Mouse (Mus musculus) E14TG2a.4 (cell line): ENCODE measurements around the gene Slc17a7.

Experiments
- H3K27me3 ChIP-seq: 2 replicates; pipeline ENCODE4 v1.6.1; 2014; ENCODE audit warnings: low read length, control low read depth; ENCODE audit not compliant: insufficient read depth
- H3K36me3 ChIP-seq: 2 replicates; pipeline ENCODE4 v1.6.1; 2014; ENCODE audit warnings: low read length, control low read depth; ENCODE audit not compliant: insufficient read depth
- H3K4me1 ChIP-seq: replicated peaks from 2 replicates; pipeline ENCODE4 v1.6.1; 2014; ENCODE audit warnings: low read depth, low read length, control low read depth
- H3K4me3 ChIP-seq: replicated peaks from 2 replicates; pipeline ENCODE4 v1.5.1; 2014; ENCODE audit warnings: mild to moderate bottlenecking, low read length
- H3K9me3 ChIP-seq: 2 replicates; pipeline ENCODE4 v1.6.1; 2014; ENCODE audit warnings: low read length, control low read depth
- CTCF ChIP-seq: conservative IDR thresholded peaks from 2 replicates; pipeline ENCODE4 v1.5.1; 2014; ENCODE audit warnings: low read length
- NANOG ChIP-seq: IDR thresholded peaks from 2 replicates; pipeline ENCODE4 v1.6.1; 2014; ENCODE audit warnings: borderline replicate concordance, low read length, mixed read lengths
- POU5F1 ChIP-seq: IDR thresholded peaks from 2 replicates; pipeline ENCODE4 v1.6.1; 2014; ENCODE audit warnings: low read length, borderline replicate concordance

Gene Slc17a7

GRCm38 (mm10) chr7:45163735-45164490 lies at the start of gene Slc17a7:
Gene Slc17a7 (plus strand): TSS chr7:45163949.
- Histone ChIP-seq H3K4me3 (peak within 1 kb of the TSS; percentile 86), H3K9me3 (no peaks in the 10 kb centered on the region), H3K4me1 (peaks cover 66% of the 10 kb centered on the region), H3K27me3 (peaks cover 58% of the 10 kb centered on the region), H3K36me3 (peaks cover 21% of the 10 kb centered on the region)
- TF ChIP-seq POU5F1 (no peak), NANOG (no peak), CTCF (no peak)

DNA sequence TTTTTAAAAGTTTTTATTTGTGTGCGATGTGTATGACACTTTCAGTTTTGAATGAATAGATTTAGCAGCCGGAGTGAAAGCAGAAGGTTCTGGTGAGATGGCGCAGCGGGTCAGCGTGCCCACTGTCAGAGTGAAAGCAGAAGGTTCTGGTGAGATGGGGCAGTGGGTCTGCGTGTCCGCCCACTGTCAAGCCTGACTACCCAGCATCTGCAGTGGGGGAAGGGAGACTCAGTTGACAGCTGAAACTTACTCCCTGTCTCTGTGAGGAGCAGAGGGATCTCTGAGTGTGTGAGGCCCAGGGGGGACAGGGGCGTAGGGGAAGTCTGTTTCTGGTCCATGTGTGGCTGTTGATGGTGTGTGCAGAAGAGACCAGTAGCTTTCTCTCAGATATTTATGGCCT lies 46.2 kb upstream of the Slc17a7 start:
- Histone ChIP-seq H3K4me1 (peaks cover 86% of the 10 kb centered on the region), H3K36me3 (peaks cover 51% of the 10 kb centered on the region), H3K9me3 (no peaks in the 10 kb centered on the region), H3K27me3 (no peaks in the 10 kb centered on the region), H3K4me3 (no peak overlapping the region)
- TF ChIP-seq NANOG (no peak), POU5F1 (no peak), CTCF (no peak)

DNA sequence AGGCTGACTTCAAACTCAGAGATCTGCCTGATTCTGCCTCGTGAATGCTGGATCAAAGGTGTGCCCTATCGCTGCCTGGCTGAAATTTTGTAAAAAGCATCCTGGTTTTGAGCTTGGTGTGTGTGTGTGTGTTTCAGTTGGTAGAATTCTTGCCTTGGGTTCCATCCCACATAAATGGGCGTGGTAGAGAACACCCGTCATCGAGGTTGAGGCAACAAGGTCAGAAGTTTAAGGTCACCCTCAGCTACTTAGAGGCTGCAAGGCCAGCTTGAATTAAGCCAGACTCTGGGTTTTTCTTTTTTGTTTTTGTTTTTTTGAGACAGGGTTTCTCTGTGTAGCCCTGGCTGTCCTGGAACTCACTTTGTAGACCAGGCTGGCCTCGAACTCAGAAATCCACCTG lies 45.4 kb upstream of the Slc17a7 start:
- Histone ChIP-seq H3K9me3 (no peaks in the 10 kb centered on the region), H3K36me3 (peaks cover 58% of the 10 kb centered on the region)
- no peak for TF ChIP-seq CTCF
- no peak for TF ChIP-seq NANOG
- TF ChIP-seq POU5F1: no peak

DNA sequence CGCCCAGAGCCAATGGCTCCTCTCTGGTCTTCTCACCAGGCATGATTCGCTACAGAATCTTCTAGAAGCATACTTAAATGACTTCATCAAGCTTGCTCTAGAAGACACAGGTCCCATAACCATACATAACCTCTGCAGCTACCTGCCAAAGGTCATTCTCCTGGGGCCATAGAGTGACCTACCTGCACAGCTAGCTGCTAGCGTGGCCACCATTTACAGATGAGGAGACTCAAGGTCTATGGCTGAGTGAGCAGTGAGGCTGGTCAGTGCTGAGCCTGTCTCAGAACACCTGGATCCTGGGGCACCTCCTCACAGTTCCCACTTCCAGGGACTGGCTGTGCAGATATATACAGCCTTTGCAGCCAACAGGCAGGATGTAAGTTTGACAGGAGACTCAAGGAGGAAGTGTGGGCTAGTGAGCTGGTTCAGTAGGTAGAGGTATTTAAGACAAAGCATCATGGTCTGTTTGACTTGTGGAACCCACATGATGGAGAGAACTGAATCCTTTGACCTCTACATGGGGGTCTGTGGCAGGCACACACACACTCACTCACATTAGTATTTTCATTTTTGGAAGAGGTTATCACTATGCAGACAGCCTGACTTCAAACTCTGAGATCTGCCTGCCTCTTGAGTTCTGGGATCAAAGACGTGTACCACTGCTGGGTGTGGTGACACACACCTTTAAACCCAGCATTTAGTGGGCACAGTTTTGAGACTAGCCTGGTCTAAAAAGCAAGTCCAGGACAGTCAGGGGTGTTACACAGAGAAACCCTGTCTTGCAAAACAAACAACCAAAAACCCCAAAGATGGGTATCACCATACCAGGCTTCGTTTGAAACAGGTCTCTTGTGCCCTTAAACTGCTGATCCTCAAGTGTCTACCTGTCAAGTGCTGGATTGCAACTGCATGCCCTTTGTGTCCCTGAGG lies 43.7 kb upstream of the Slc17a7 start:
- Histone ChIP-seq H3K4me1 (peaks cover 65% of the 10 kb centered on the region), H3K36me3 (peaks cover 62% of the 10 kb centered on the region), H3K4me3 (no peak overlapping the region; the same call in 1 of the 2 replicates), H3K27me3 (no peaks in the 10 kb centered on the region), H3K9me3 (no peaks in the 10 kb centered on the region)
- no peak for TF ChIP-seq POU5F1
- no peak for TF ChIP-seq CTCF
- TF ChIP-seq NANOG: no peak

More for the DNA sequence above, 45.4 kb upstream of the Slc17a7 start:
- Histone ChIP-seq H3K27me3 (no peaks in the 10 kb centered on the region), H3K4me3 (no peak overlapping the region), H3K4me1 (peaks cover 80% of the 10 kb centered on the region)

DNA sequence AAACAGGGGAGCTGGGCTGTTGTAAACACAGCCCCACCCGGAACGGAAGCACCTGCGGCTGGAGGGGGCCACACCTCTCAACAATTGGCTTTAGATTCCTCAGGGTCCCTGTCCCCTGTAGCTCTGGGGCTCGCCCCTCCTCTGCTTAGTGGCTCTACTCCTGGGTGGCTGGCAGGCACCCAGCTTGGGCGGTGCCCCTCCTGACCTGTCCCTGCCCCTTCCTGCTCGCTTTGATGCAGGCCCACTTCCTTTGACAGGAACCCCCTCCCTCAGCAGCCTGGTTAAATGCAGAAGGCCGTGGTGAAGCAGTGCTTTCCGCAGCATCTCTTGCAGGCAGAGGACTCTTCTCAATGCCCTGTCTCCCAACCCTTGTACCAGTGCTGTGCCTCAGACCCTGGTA lies 42.3 kb upstream of the Slc17a7 start:
- peaks cover 73% of the 10 kb centered on the region for H3K36me3 ChIP-seq
- H3K9me3 ChIP-seq: no peaks in the 10 kb centered on the region
- no peak for TF ChIP-seq POU5F1
- TF ChIP-seq CTCF: no peak
- no peak for TF ChIP-seq NANOG
- H3K27me3 ChIP-seq: no peaks in the 10 kb centered on the region
- H3K4me1 ChIP-seq: peaks cover 56% of the 10 kb centered on the region
- peak overlapping the region; percentile 98 for H3K4me3 ChIP-seq

DNA sequence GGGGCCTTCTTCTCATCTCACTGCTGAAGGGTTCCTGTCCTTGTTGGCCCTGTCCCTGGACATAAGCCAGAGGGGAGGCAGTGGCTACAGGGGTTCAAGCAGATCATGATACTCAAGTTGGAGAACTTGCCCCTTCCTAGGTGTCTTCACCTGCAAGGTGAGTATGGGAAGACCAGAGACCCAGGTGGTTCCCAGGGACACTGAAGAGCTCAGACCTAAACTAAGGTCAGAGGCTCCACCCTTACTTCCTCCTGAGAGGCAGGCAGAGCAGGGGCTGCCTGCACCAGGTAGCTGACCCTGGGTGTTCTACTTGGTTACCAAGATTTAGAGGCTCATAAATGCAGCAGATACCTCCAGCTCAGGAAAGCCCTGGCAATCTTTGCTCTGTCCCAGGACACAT lies 41.8 kb upstream of the Slc17a7 start:
- TF ChIP-seq CTCF (no peak), NANOG (no peak), POU5F1 (no peak)
- peak overlapping the region; percentile 98 for H3K4me3 ChIP-seq
- peaks cover 56% of the 10 kb centered on the region for H3K4me1 ChIP-seq
- H3K36me3 ChIP-seq: peaks cover 78% of the 10 kb centered on the region
- no peaks in the 10 kb centered on the region for H3K27me3 ChIP-seq
- H3K9me3 ChIP-seq: no peaks in the 10 kb centered on the region

DNA sequence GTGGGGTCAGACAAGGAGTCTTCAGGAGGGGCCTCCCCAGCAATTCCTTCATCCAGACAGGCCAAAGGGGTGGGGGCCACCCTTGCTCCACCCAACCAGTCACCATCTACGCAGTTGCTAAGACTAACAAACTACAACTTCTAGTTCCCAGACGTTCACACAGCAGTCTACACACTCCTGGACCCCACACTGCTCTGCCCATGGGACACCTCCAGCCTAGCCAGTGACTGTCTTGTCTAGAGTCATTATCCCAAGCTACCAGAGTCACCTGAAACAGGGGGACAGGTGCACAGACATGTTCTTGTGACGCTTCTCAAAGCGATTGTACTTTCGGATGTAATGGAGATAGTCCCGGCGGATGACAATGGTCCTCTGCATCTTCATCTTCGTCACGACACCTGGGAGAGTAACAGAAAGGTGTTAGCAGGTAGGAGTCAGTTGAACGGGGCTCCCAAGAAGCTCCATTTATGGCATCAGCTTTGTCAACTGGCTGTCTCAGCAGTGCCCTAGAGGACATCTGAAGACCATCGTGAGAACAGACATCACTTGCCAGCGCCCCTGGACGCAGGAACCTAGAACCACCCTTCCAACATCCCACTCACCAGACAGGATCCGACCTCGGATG lies 41.1 kb upstream of the Slc17a7 start:
- Histone ChIP-seq H3K4me1 (peaks cover 50% of the 10 kb centered on the region), H3K4me3 (peak overlapping the region; percentile 98), H3K27me3 (no peaks in the 10 kb centered on the region), H3K9me3 (no peaks in the 10 kb centered on the region), H3K36me3 (peaks cover 80% of the 10 kb centered on the region)
- no peak for TF ChIP-seq POU5F1
- TF ChIP-seq CTCF: no peak
- TF ChIP-seq NANOG: no peak

- Histone ChIP-seq H3K9me3 (no peaks in the 10 kb centered on the region), H3K4me3 (peak overlapping the region; percentile 98), H3K36me3 (peaks cover 80% of the 10 kb centered on the region), H3K27me3 (no peaks in the 10 kb centered on the region), H3K4me1 (peaks cover 45% of the 10 kb centered on the region)
- TF ChIP-seq POU5F1 (no peak), NANOG (no peak), CTCF (no peak)
Measured at GRCm38 (mm10) chr7:45123186-45123570, 40.6 kb upstream of the Slc17a7 start.
